Comparison of ENCODE assay signal across 10 mouse cellular contexts in genomic region chr4:123116011-123116410, GRCm38 (mm10). TPM values are rescaled to one million over a fixed set of nuclear protein-coding genes. Genes with fewer than 3 reads are reported as not detected.
A peak's percentile ranks its signal among the peaks of the same experiment; 100 is the strongest.
DNase-seq lines count a peak whose midpoint lies in the region; ATAC-seq and TF ChIP-seq lines count a peak whose summit lies in the region.
"Had no signal": no experiment of that assay in that cellular context is flagged by ENCODE, and none has a peak within 500 bp of the region (broad histone marks: within the 10 kb centered on the region; RNA-seq: fewer than 3 reads in every experiment).

Oxct2b (plus strand) TSS chr4:123116266.

- peak within 1 kb of the TSS; percentile 35 to 43 for H3K4me3 ChIP-seq in heart, embryonic 14.5 days (ENCODE audit: control insufficient read depth in 1 of 2, insufficient read depth in 1 of 2, low read depth in 1 of 2, low read length in 2 of 2)
- no peak within 1 kb of the TSS for H3K4me3 ChIP-seq in heart, adult 2 months
- H3K4me3 ChIP-seq in hindbrain, embryonic 11.5 days (ENCODE audit: low read depth, low read length) = peak within 1 kb of the TSS; percentile 24
- peak within 1 kb of the TSS; percentile 34 for H3K4me3 ChIP-seq in midbrain, embryonic 14.5 days (replicated peaks; ENCODE audit: low read depth, low read length)

- ATAC-seq in heart, embryonic 14.5 days (ENCODE audit: insufficient number of reproducible peaks, insufficient read depth, low FRiP score, low read depth) = no peak
- peak; percentile 46; the same call in 1 of the 2 replicates for ATAC-seq in hindbrain, embryonic 11.5 days (ENCODE audit: low FRiP score)
- ATAC-seq in midbrain, embryonic 14.5 days (ENCODE audit: low FRiP score, low TSS enrichment) = no peak; the same call in 1 of the 2 replicates

- no peak within 1 kb of the TSS for H3K9ac ChIP-seq in heart, embryonic 14.5 days (ENCODE audit: low read length)
- H3K9ac ChIP-seq in heart, adult 2 months (ENCODE audit: low read depth, low read length) = no peak within 1 kb of the TSS
- H3K9ac ChIP-seq in hindbrain, embryonic 11.5 days (ENCODE audit: low read depth, low read length) = 0 out of 2 replicates have a peak within 1 kb of the TSS, but pooled peaks have one; percentile 34
- H3K9ac ChIP-seq in midbrain, embryonic 14.5 days (replicated peaks; ENCODE audit: low read length) = peak within 1 kb of the TSS; percentile 39

- intact Hi-C loops in heart, adult 2 months (cut with DNase I) = no loop called here
- intact Hi-C loops in gastrocnemius, postnatal 36 days (cut with DNase I) = no loop called here

- no peak for DNase-seq in heart, adult 2 months
- DNase-seq in brain, embryonic 14.5 days (ENCODE audit: low read depth) = peak; percentile 13
- DNase-seq in hindbrain, embryonic 11.5 days (ENCODE audit: low spot score) = peak; percentile 55
- DNase-seq in midbrain, embryonic 14.5 days = peak; percentile 50
- DNase-seq in B cell, adult 2 months = no peak
- DNase-seq in left cerebral cortex, adult 9 months (ENCODE audit: low spot score in 2 of 2) = no peak
- DNase-seq in gastrocnemius, postnatal 36 days = no peak

- peaks cover 0 to 2% of the 10 kb centered on the region in 2 experiments; a peak in 1 of 4 replicates for H3K4me1 ChIP-seq in heart, embryonic 14.5 days (ENCODE audit: control insufficient read depth in 2 of 2, insufficient read depth in 2 of 2, low read length in 2 of 2)
- no peaks in the 10 kb centered on the region for H3K4me1 ChIP-seq in heart, adult 2 months (ENCODE audit: control insufficient read depth, insufficient read depth, low read length)
- H3K4me1 ChIP-seq in hindbrain, embryonic 11.5 days (replicated peaks; ENCODE audit: control insufficient read depth, insufficient read depth, low read length) = no peaks in the 10 kb centered on the region
- H3K4me1 ChIP-seq in midbrain, embryonic 14.5 days (ENCODE audit: control insufficient read depth, insufficient read depth, low read length) = 0 out of 2 replicates have a peak, but pooled peaks cover 2% of the 10 kb centered on the region

- no peak for TF ChIP-seq CTCF in heart, adult 2 months (IDR thresholded peaks at IDR 0.05)
- no peak for TF ChIP-seq CTCF in brain, embryonic 14.5 days (IDR thresholded peaks at IDR 0.05; ENCODE audit: borderline replicate concordance, extremely low read depth, insufficient read depth, insufficient read length)

- no peak for TF ChIP-seq POLR2A in heart, adult 2 months (IDR thresholded peaks at IDR 0.05; ENCODE audit: insufficient read depth, low read depth, low read length)
- TF ChIP-seq POLR2A in brain, embryonic 14.5 days (IDR thresholded peaks at IDR 0.05; ENCODE audit: borderline replicate concordance, extremely low read depth, insufficient read depth, insufficient read length, poor library complexity, severe bottlenecking) = no peak

- H3K4me2 ChIP-seq in heart, embryonic 14.5 days (ENCODE audit: low read length) = peak within 1 kb of the TSS; percentile 65
- H3K4me2 ChIP-seq in hindbrain, embryonic 11.5 days (replicated peaks; ENCODE audit: low read depth, low read length) = peak within 1 kb of the TSS; percentile 44
- H3K4me2 ChIP-seq in midbrain, embryonic 14.5 days (ENCODE audit: low read length) = peak within 1 kb of the TSS; percentile 49

- H3K36me3 ChIP-seq in heart, embryonic 14.5 days (ENCODE audit: control insufficient read depth, insufficient read depth, low read length) = no peaks in the 10 kb centered on the region
- H3K36me3 ChIP-seq in heart, adult 2 months (ENCODE audit: control insufficient read depth, insufficient read depth, low read length) = no peaks in the 10 kb centered on the region
- no peaks in the 10 kb centered on the region for H3K36me3 ChIP-seq in hindbrain, embryonic 11.5 days (ENCODE audit: control insufficient read depth, insufficient read depth, low read length)
- H3K36me3 ChIP-seq in midbrain, embryonic 14.5 days (ENCODE audit: control insufficient read depth, insufficient read depth, low read length) = no peaks in the 10 kb centered on the region

- no peak for TF ChIP-seq EP300 in heart, adult 2 months (IDR thresholded peaks at IDR 0.05; ENCODE audit: insufficient read depth, low read depth, low read length)

- H3K27me3 ChIP-seq in heart, embryonic 14.5 days (ENCODE audit: control insufficient read depth, insufficient read depth, low read length) = peaks cover 15% of the 10 kb centered on the region
- H3K27me3 ChIP-seq in heart, adult 2 months (ENCODE audit: control insufficient read depth, insufficient read depth, low read length) = peaks cover 1% of the 10 kb centered on the region; the same call in 1 of the 2 replicates
- H3K27me3 ChIP-seq in hindbrain, embryonic 11.5 days (ENCODE audit: control insufficient read depth, insufficient read depth, low read length) = peaks cover 6% of the 10 kb centered on the region; the same call in 1 of the 2 replicates
- H3K27me3 ChIP-seq in midbrain, embryonic 14.5 days (ENCODE audit: control insufficient read depth, insufficient read depth, low read length) = no peaks in the 10 kb centered on the region

- H3K9me3 ChIP-seq in heart, embryonic 14.5 days (ENCODE audit: control insufficient read depth, low read length) = no peaks in the 10 kb centered on the region
- H3K9me3 ChIP-seq in hindbrain, embryonic 11.5 days (ENCODE audit: control insufficient read depth, low read length) = no peaks in the 10 kb centered on the region
- no peaks in the 10 kb centered on the region for H3K9me3 ChIP-seq in midbrain, embryonic 14.5 days (ENCODE audit: control insufficient read depth, low read length)

- no peak within 1 kb of the TSS for H3K27ac ChIP-seq in heart, embryonic 14.5 days (replicated peaks in 1 of 2; ENCODE audit: control insufficient read depth in 1 of 2, insufficient read depth in 1 of 2, low read depth in 2 of 2, low read length in 2 of 2)
- H3K27ac ChIP-seq in heart, adult 2 months = no peak within 1 kb of the TSS
- no peak within 1 kb of the TSS for H3K27ac ChIP-seq in hindbrain, embryonic 11.5 days (ENCODE audit: low read depth, low read length)
- no peak within 1 kb of the TSS for H3K27ac ChIP-seq in midbrain, embryonic 14.5 days (replicated peaks; ENCODE audit: low read depth, low read length)
- H3K27ac ChIP-seq: macrophage had no signal

- no peaks in the 10 kb centered on the region for H3K79me2 ChIP-seq in heart, adult 2 months (replicated peaks; ENCODE audit: control insufficient read depth, insufficient read depth, low read length)

- WGBS in heart, embryonic 14.5 days = 6% methylated on average over 22 of the region's 22 CpGs
- 7% methylated on average over 22 of the region's 22 CpGs for WGBS in heart, adult 2 months
- WGBS in hindbrain, embryonic 11.5 days = 7% methylated on average over 22 of the region's 22 CpGs
- 12% methylated on average over 22 of the region's 22 CpGs for WGBS in midbrain, embryonic 14.5 days

RNA-seq across cellular contexts. Expression of gene Oxct2b, which starts in this region (rescaled TPM):
- polyA plus RNA-seq in heart, embryonic 14.5 days (2014; fragmentation: Nextera tagmentation; extraction: Ambion mirVana) = not detected in 2 replicates
- total RNA-seq in heart, adult 2 months (2021) = not detected
- 0.10 and 0.12 TPM in 2 replicates for polyA plus RNA-seq in heart, adult 2 months (2012; rRNA removed)
- polyA plus RNA-seq in brain, embryonic 14.5 days (2012; rRNA removed) = 0.33 and 0.59 TPM in 2 replicates
- polyA plus RNA-seq in hindbrain, embryonic 11.5 days (2014; fragmentation: Nextera tagmentation; extraction: Ambion mirVana) = 0.13 and 0.28 TPM in 2 replicates
- 0.30 and 0.55 TPM in 2 replicates for polyA plus RNA-seq in midbrain, embryonic 14.5 days (2014; fragmentation: Nextera tagmentation; extraction: Ambion mirVana)
- not detected for total RNA-seq in gastrocnemius, postnatal 36 days (2021)
- total RNA-seq: gastrocnemius, adult 8-10 months had no signal
- polyA plus RNA-seq: macrophage had no signal

Comparison
In these comparisons a context has a peak if more than half of its experiments do, and no peak if none do; other contexts are left out.
1. Peak in DNase-seq in brain, embryonic 14.5 days; RNA of the gene not detected or under 1 TPM.
2. Peak in DNase-seq, ATAC-seq, H3K4me3 ChIP-seq, H3K9ac ChIP-seq and H3K4me2 ChIP-seq in hindbrain, embryonic 11.5 days; RNA of the gene not detected or under 1 TPM.
3. Peak in DNase-seq, H3K4me3 ChIP-seq, H3K9ac ChIP-seq and H3K4me2 ChIP-seq in midbrain, embryonic 14.5 days; RNA of the gene not detected or under 1 TPM.